Mouse (Mus musculus) midbrain, embryonic 11.5 days (tissue): Measurements from ENCODE around the gene Cnr2. TPM values are rescaled to one million over a fixed set of nuclear protein-coding genes. Genes with fewer than 3 reads are reported as not detected.

Experiments
- ATAC-seq: fragments of 200-750 bp; cut with Nextera tagmentation; 2 replicates; pipeline ENCODE4 v1.8.0; 2017; ENCODE audit warnings: moderate TSS enrichment, moderate library complexity; ENCODE audit not compliant: low FRiP score
- DNase-seq: peaks from one replicate; pipeline ENCODE4 v3.0.0; 2015; ENCODE audit warnings: low spot score; ENCODE audit errors: missing footprints
- H3K27ac ChIP-seq: fragments of 300-500 bp; sonication (generic); 2 replicates; pipeline ENCODE4 v1.5.1; 2014; ENCODE audit warnings: low read depth, low read length
- H3K27me3 ChIP-seq: fragments of 300-500 bp; sonication (generic); 2 replicates; pipeline ENCODE4 v1.6.1; 2014; ENCODE audit warnings: mild to moderate bottlenecking, low read length, moderate library complexity, mixed read lengths; ENCODE audit not compliant: control insufficient read depth, insufficient read depth
- H3K36me3 ChIP-seq: fragments of 300-500 bp; sonication (generic); 2 replicates; pipeline ENCODE4 v1.6.1; 2014; ENCODE audit warnings: mild to moderate bottlenecking, low read length, moderate library complexity, mixed read lengths; ENCODE audit not compliant: control insufficient read depth, insufficient read depth
- H3K4me1 ChIP-seq: fragments of 300-500 bp; sonication (generic); 2 replicates; pipeline ENCODE4 v1.6.1; 2014; ENCODE audit warnings: low read length; ENCODE audit not compliant: control insufficient read depth, insufficient read depth
- H3K4me2 ChIP-seq: fragments of 300-500 bp; sonication (generic); 2 replicates; pipeline ENCODE4 v1.6.1; 2014; ENCODE audit warnings: mild to moderate bottlenecking, moderate library complexity
- H3K4me3 ChIP-seq: fragments of 300-500 bp; sonication (generic); 2 replicates; pipeline ENCODE4 v1.5.1; 2014; ENCODE audit warnings: low read depth, low read length
- H3K9ac ChIP-seq: fragments of 300-500 bp; sonication (generic); 2 replicates; pipeline ENCODE4 v1.6.1; 2014; ENCODE audit warnings: low read length
- H3K9me3 ChIP-seq: fragments of 300-500 bp; sonication (generic); 2 replicates; pipeline ENCODE4 v1.6.1; 2016; ENCODE audit warnings: low read length; ENCODE audit not compliant: control insufficient read depth
- WGBS: fragments of 180-500 bp; shearing (Covaris S2); extraction: QIAGEN DNeasy Blood & Tissue Kit; methylation state at CpG from one replicate; pipeline ENCODE4 v1.1.7; 2014; 5-methylcytosine and 5-hydroxymethylcytosine counted together
- polyA plus RNA-seq: library from polyadenylated mRNA; unstranded; fragments of >200 nt; fragmentation: Nextera tagmentation; extraction: Ambion mirVana; gene quantifications from 2 replicates; pipeline ENCODE4 v1.2.1, GENCODE M21; 2014

Gene Cnr2
- polyA plus RNA-seq, 1 experiment from 2014 or later: 0.63 TPM

DNA sequence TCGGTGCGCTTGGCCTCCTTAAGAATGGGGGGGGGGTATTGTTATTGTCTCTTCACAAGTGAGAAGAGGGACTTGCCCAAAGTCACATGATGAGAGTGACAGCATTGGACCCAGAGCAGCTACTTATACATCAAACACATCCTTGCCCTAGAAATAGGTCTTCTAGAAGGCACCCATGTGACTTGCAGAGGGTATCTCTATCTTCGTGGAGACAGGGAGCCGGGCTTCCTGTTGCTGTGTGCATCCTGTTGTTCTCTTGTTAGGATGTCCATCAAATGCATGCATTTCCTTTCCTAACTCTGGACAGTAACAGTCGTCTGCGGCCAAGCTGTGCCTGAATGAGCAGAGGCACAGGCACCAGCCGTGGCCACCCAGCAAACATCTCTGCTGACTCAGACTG, 16.3 kb downstream of the Cnr2 start:
- H3K4me1 ChIP-seq: peaks cover 3% of the 10 kb centered on the region; the same call in 1 of the 2 replicates
- H3K9me3 ChIP-seq: no peaks in the 10 kb centered on the region
- no peak overlapping the region for H3K4me3 ChIP-seq
- 77% methylated on average over 7 of the region's 7 CpGs for WGBS
- H3K4me2 ChIP-seq: no peak overlapping the region
- no peak for ATAC-seq
- no peak overlapping the region for H3K9ac ChIP-seq
- H3K27ac ChIP-seq: no peak overlapping the region
- no peaks in the 10 kb centered on the region for H3K27me3 ChIP-seq
- no peaks in the 10 kb centered on the region for H3K36me3 ChIP-seq
- no peak for DNase-seq

DNA sequence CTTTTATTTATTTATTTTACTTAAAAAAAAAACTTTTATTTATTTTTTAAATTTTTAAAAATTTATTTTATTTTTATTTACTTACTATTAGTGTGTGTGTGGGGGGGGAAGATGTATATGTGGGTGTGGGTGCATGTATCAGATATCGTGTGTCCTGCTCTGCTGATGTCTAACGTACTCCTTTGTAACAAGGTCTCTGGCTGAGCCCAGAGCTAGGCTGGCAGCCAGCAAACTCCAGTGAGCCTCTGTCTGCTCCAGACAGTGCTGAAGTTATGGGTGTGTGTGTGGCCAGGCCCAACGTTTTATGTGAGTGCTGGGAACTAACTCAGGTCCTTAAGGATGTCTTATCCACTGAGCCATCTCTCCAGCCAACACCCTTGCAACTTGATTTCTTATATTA, 17.0 kb downstream of the Cnr2 start:
- DNase-seq: no peak
- Histone ChIP-seq H3K9me3 (no peaks in the 10 kb centered on the region), H3K4me3 (no peak overlapping the region), H3K9ac (no peak overlapping the region), H3K27me3 (no peaks in the 10 kb centered on the region), H3K36me3 (no peaks in the 10 kb centered on the region), H3K4me2 (no peak overlapping the region), H3K4me1 (peaks cover 3% of the 10 kb centered on the region; the same call in 1 of the 2 replicates), H3K27ac (peak overlapping the region; percentile 75; the same call in 1 of the 2 replicates)
- ATAC-seq: no peak
- WGBS: 80% methylated on average over 3 of the region's 3 CpGs

DNA sequence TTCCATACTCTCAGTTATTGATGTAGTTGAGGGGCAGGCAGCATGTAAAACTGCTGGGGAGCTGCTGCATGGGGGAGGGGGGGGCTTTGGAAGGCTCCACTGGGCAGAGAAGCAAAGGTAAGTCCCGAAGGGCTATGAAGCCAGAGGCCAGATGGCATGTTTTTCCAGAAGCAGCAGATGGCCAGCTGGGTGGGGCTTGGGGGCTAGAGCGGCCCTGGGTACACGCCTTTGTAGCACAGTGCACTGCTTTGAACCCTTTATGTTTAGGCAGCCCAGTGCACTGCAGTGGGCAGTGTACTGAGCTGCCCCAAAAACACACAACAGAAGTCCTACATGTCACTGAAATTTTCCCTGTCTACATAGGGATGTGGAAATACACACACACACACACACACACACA, 17.6 kb downstream of the Cnr2 start:
- Histone ChIP-seq H3K4me1 (peaks cover 3% of the 10 kb centered on the region; the same call in 1 of the 2 replicates), H3K9me3 (no peaks in the 10 kb centered on the region), H3K27me3 (no peaks in the 10 kb centered on the region), H3K9ac (no peak overlapping the region), H3K36me3 (no peaks in the 10 kb centered on the region), H3K27ac (peak overlapping the region; percentile 75), H3K4me2 (no peak overlapping the region), H3K4me3 (no peak overlapping the region)
- 44% methylated on average over 3 of the region's 3 CpGs for WGBS
- ATAC-seq (peak; percentile 88), DNase-seq (peak; percentile 87)

DNA sequence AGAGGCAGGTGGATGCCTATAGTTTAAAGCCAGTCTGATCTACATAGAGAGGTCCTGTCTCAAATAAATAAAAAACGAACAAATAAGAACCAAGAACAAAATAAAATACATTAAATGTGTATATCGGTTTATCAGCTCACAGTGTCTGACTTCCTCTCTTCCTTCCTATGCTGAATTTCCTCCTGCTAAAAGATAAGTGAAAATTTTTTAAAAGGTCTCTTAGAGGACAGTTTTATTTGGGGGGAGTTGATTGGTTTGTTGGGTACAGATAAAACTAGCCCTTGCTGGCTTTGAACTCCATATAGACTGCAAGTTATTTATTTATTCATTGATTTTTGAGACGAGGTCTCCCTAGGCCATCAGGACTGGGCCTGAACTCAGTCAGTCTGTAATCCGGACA, 18.2 kb downstream of the Cnr2 start:
- H3K4me2 ChIP-seq: no peak overlapping the region
- H3K27me3 ChIP-seq: no peaks in the 10 kb centered on the region
- H3K9ac ChIP-seq: no peak overlapping the region
- no peaks in the 10 kb centered on the region for H3K36me3 ChIP-seq
- no peak for DNase-seq
- peaks cover 3% of the 10 kb centered on the region; the same call in 1 of the 2 replicates for H3K4me1 ChIP-seq
- WGBS: 77% methylated on average over 4 of the region's 4 CpGs
- peak overlapping the region; percentile 75 for H3K27ac ChIP-seq
- no peaks in the 10 kb centered on the region for H3K9me3 ChIP-seq
- ATAC-seq: no peak
- H3K4me3 ChIP-seq: no peak overlapping the region

DNA sequence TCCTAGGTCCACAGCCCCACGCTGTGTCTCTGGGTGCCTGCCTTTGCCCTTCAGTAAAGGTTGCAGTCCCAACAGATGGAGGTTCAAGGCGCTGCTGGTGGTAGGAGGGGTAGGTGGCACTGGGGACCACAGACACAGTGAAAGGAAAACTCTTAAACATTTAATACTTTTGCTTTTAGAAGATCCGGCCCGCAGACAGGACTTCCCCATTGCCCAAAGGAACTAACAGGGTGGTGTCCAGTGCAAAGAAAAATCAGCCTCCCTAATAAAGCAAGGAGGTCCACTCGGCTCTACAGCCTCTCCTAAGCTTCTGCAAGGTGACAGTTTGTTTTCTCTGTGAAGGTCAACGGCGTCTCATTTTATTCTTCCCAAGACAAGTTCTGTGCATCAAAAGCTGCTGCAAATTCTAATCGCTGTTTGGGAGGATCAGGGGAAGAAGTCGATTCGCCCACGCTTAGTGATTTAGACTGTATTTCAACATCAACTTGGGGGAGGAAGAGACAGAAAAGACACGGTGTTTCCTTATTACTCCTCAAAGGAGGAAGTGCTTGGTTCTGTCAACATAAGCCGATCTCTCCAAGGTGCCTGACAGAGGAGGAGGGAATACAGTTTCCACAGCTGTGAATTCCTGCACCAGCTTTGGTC, 23.6 kb downstream of the Cnr2 start:
- Histone ChIP-seq H3K4me2 (no peak overlapping the region), H3K27me3 (no peaks in the 10 kb centered on the region), H3K27ac (no peak overlapping the region), H3K9me3 (no peaks in the 10 kb centered on the region), H3K36me3 (peaks cover 2% of the 10 kb centered on the region; the same call in 1 of the 2 replicates), H3K9ac (no peak overlapping the region), H3K4me1 (peaks cover 9% of the 10 kb centered on the region), H3K4me3 (no peak overlapping the region)
- WGBS: 91% methylated on average over 13 of the region's 13 CpGs
- DNase-seq (no peak), ATAC-seq (no peak)

DNA sequence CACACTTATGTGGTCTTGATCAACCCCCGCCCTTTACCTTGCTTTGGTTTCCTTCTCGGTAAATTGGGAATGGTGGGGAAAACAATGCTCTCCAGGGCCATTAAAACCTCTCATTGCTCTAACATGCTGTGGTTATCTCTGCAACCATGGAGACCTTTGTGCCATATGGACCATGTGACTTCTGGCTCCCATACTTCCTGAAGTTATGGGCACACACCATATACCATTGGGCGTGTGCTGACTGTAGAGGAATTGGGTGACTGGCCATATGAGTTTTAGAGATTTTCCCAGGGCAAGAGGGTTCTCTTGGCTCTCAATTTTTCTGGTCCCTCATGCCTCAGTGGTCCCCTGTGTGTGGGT, 24.1 kb downstream of the Cnr2 start:
- no peak for ATAC-seq
- H3K9me3 ChIP-seq: no peaks in the 10 kb centered on the region
- 88% methylated on average over 3 of the region's 3 CpGs for WGBS

DNA sequence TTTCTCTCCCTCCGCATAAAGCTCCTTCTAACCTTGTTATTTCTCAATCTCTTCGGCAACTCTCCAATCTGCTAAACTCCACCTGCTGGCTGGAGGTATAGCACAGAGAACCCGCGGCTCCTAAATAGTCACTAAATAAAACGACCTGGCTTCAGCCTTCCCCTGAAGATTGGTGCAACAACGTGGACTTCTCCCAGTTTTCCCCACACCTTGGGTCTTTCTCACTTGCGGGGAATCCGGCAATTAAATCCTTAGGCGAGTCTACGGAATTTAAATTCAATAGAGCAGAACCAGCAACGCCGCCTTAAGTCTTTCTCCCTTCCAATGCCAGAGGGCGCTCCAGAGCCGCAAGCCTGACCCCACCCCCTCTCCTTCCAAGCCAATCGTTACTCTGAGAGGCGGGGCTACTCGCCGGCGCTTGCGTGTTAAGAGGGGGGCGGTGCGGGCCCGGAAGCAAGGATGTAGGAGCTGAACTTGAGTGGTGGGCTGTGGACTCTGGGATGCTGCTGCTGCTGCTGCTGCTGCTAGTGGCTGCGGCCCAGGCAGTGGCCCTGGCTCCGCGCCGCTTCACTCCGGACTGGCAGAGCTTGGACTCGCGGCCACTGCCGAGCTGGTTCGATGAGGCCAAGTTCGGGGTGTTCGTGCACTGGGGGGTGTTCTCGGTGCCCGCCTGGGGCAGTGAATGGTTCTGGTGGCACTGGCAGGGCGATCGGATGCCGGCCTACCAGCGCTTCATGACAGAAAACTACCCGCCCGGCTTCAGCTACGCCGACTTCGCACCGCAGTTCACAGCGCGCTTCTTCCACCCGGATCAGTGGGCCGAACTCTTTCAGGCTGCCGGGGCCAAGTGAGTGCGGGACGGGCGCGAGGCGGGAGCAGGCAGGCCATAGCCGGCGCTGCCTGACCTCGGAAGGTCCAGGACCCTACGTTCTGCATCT, 25.4 kb downstream of the Cnr2 start, which contains the start of gene Fuca1:
Gene Fuca1, plus strand, starts transcription at position 432 of the 938 bp plus-strand sequence.
- H3K27me3 ChIP-seq: no peaks in the 10 kb centered on the region
- peaks cover 9% of the 10 kb centered on the region for H3K4me1 ChIP-seq
- no peak within 1 kb of the TSS; the same call in 1 of the 2 replicates for H3K27ac ChIP-seq
- H3K36me3 ChIP-seq: peaks cover 2% of the 10 kb centered on the region; the same call in 1 of the 2 replicates
- H3K9ac ChIP-seq: peak within 1 kb of the TSS; percentile 82
- no peaks in the 10 kb centered on the region for H3K9me3 ChIP-seq
- H3K4me2 ChIP-seq: peak within 1 kb of the TSS; percentile 92
- H3K4me3 ChIP-seq: peak within 1 kb of the TSS; percentile 68
- ATAC-seq: peak; percentile 97
- peak; percentile 99 for DNase-seq
- 3% methylated on average over 60 of the region's 60 CpGs for WGBS

More for the DNA sequence above, 24.1 kb downstream of the Cnr2 start:
- H3K4me3 ChIP-seq: no peak overlapping the region
- no peak overlapping the region for H3K9ac ChIP-seq
- H3K36me3 ChIP-seq: peaks cover 2% of the 10 kb centered on the region; the same call in 1 of the 2 replicates
- H3K27me3 ChIP-seq: no peaks in the 10 kb centered on the region
- no peak for DNase-seq
- H3K4me1 ChIP-seq: peaks cover 9% of the 10 kb centered on the region
- H3K27ac ChIP-seq: no peak overlapping the region
- H3K4me2 ChIP-seq: no peak overlapping the region

DNA sequence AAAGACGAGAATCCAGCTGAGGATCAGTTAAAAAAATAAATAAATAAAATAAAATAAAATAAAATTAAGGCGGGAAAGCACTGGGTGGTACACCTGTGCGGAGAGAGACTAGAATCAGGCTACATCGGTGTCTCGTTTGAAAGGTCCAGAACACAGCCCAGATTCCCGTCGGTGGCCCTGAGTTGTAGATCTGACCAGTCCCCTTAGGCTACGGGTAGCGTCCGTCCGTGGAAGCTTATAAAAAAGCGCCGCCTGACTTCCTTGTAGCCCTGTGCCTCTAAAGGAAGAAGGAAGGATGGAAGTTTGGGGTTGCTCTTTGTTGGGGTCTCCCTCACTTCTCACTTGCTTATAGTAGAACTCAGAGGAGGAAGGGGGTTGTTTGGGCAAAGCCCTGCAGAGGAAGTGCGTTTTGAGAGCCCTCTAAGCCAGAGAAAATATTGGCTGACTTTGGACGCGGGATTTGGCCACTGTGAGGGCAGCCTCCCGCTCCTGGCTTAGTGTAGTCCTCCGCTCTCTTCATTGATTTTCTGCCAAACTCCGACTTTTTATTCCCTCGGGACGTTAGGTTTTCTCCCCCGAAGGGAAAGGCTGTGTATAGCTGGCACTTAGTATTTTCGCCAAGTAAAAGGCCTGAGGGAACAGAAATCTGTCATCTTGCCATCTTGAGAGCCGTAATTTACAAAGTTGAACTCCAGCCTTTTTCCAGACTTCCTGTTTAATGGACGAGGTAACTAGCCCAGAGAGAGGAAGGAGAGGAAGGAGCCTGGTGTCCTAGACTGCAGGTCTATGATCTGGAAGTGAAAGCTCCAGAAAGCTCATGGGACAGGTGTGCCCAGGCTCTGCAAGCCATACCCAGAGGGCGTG, 26.3 kb downstream of the Cnr2 start:
- ATAC-seq (no peak), DNase-seq (peak; percentile 86)
- H3K27me3 ChIP-seq: no peaks in the 10 kb centered on the region
- H3K27ac ChIP-seq: no peak overlapping the region
- WGBS: 12% methylated on average over 26 of the region's 26 CpGs
- H3K4me2 ChIP-seq: peak overlapping the region; percentile 92
- H3K4me3 ChIP-seq: peak overlapping the region; percentile 68
- peaks cover 2% of the 10 kb centered on the region; the same call in 1 of the 2 replicates for H3K36me3 ChIP-seq
- H3K9me3 ChIP-seq: no peaks in the 10 kb centered on the region
- peak overlapping the region; percentile 82 for H3K9ac ChIP-seq
- H3K4me1 ChIP-seq: peaks cover 9% of the 10 kb centered on the region
